Mouse (Mus musculus) bone marrow macrophage, adult 2 months (primary cell): ENCODE measurements around the gene Atg7.

Experiments used
- CTCF ChIP-seq: IDR thresholded peaks from 2 replicates; pipeline ENCODE4 v1.5.1; 2012; ENCODE audit warnings: low read depth, mild to moderate bottlenecking, low read length, moderate library complexity
- POLR2A ChIP-seq: IDR thresholded peaks from 2 replicates; pipeline ENCODE4 v1.6.1; 2012; ENCODE audit warnings: mild to moderate bottlenecking, low read depth, low read length, borderline replicate concordance

- TF ChIP-seq POLR2A (no peak), CTCF (no peak)
Observed at GRCm38 (mm10) chr6:114664716-114665115, 21.8 kb downstream of the Atg7 start.
